Mouse (Mus musculus) c-Kit-negative CD71-positive TER-119-positive erythroid progenitor cells, embryonic 14.5 days (primary cell): Measurements from ENCODE around the gene Krtap28-10.
"Not testable (repeated sequence)": the region's sequence is repeated elsewhere in the genome, so short reads cannot be mapped to it uniquely, and the experiment has no call there.

Source experiments
- DNase-seq: peaks from one replicate; pipeline ENCODE4 v3.0.0-alpha.2; 2013; ENCODE audit warnings: low read depth, low spot score

Krtap28-10 gene

DNA sequence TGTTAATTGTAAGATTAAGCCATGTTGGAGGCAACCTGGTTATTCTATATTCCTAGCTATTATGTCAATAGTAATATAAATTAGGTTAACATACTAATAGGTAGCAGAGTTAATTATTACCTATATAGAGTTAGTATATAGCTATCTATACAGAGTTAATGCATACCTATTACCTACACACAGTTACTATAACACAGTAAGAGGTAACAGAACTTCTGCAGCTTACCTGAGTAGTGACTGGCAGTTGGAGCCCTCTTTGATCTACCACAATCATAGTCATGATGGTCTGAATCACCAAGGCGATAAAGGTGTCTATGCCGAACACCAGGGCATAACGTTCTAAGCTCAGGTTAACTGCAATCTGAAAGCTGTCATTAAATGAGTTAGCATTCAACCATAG is 27.8 kb downstream of the Krtap28-10 start:
- no peak for DNase-seq

DNA sequence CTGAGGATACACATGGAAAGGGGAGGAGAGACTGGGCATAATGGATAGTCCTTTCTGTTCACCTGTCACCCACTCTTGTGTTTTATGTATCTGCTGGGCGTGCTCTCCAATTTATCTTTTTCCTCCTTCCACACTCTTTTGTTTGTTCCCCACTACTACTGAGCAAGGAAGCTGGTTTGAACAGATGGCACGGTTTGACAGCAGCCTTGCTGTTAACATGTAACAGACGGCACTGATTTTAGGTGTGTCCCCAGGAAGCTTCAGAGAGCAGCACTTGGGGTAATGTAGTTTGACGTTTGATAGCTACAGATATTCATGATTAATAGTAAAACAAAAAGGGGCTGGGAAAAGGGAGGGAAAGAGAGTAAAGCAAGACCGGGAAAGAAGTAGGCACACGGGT is 34.8 kb downstream of the Krtap28-10 start:
- no peak for DNase-seq

GRCm38 (mm10) chr1:83006218-83007179 is 35.8 kb downstream of the Krtap28-10 start:
- DNase-seq = no peak

GRCm38 (mm10) chr1:83000306-83000705 is 42.0 kb downstream of the Krtap28-10 start, which contains the start of gene Gm47959:
TSS of gene Gm47959 (plus strand) at chr1:83000548.
- DNase-seq = not testable (repeated sequence)

GRCm38 (mm10) chr1:82993947-82994346 is 48.3 kb downstream of the Krtap28-10 start:
- no peak for DNase-seq

- DNase-seq = no peak
These were observed 50.2 kb downstream of the Krtap28-10 start for GRCm38 (mm10) chr1:82992093-82992492.

DNA sequence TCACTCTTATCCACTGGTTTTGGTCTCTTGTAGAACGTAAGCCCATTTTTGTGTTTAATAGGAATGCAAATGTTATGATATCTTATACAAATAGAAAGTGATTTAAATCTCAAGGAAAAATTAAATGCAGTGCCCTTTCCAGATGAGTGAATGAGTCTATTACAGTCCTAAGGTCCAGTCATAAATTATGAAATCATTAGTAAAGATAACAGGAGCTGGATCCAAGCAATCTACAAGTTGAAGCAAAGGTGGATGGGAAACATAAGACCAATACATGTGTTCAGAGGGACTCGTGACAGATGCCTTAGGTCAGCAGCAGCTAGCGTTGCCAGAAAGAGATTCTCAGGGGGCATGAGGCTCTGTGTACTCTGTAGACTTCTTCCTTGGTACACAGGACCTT is 50.7 kb downstream of the Krtap28-10 start:
- no peak for DNase-seq
